Mouse (Mus musculus) forebrain, postnatal 0 days (tissue): ENCODE data around the gene Cttnbp2. TPM values are rescaled to one million over a fixed set of nuclear protein-coding genes. Genes with fewer than 3 reads are reported as not detected.

Experiments
- ATAC-seq: fragments of 200-750 bp; cut with Nextera tagmentation; 2 replicates; pipeline ENCODE4 v1.8.0; 2017; ENCODE audit warnings: mild to moderate bottlenecking, moderate library complexity
- DNase-seq: peaks from one replicate; pipeline ENCODE4 v3.0.0-alpha.2; 2015
- H3K27ac ChIP-seq: fragments of 300-500 bp; sonication (generic); 2 replicates; pipeline ENCODE4 v1.5.1; 2014; ENCODE audit warnings: low read depth, mild to moderate bottlenecking, antibody characterized with exemption, low read length, moderate library complexity, mixed read lengths
- H3K27me3 ChIP-seq: fragments of 300-500 bp; sonication (generic); 2 replicates; pipeline ENCODE4 v1.6.1; 2014; ENCODE audit warnings: mild to moderate bottlenecking, low read length, mixed read lengths; ENCODE audit not compliant: insufficient read depth
- H3K36me3 ChIP-seq: fragments of 300-500 bp; sonication (generic); 2 replicates; pipeline ENCODE4 v1.6.1; 2014; ENCODE audit warnings: mild to moderate bottlenecking, moderate library complexity; ENCODE audit not compliant: insufficient read depth
- H3K4me1 ChIP-seq: fragments of 300-500 bp; sonication (generic); 2 replicates; pipeline ENCODE4 v1.6.1; 2014; ENCODE audit warnings: antibody characterized with exemption; ENCODE audit not compliant: insufficient read depth
- H3K4me2 ChIP-seq: fragments of 300-500 bp; sonication (generic); 2 replicates; pipeline ENCODE4 v1.6.1; 2014; ENCODE audit warnings: low read depth, mild to moderate bottlenecking, moderate library complexity
- H3K4me3 ChIP-seq: fragments of 300-500 bp; sonication (generic); 2 replicates; pipeline ENCODE4 v1.5.1; 2014; ENCODE audit warnings: low read depth, low read length, mixed read lengths
- H3K9ac ChIP-seq: fragments of 300-500 bp; sonication (generic); 2 replicates; pipeline ENCODE4 v1.6.1; 2014; ENCODE audit warnings: mild to moderate bottlenecking
- H3K9me3 ChIP-seq: fragments of 300-500 bp; sonication (generic); 2 replicates; pipeline ENCODE4 v1.6.1; 2016; ENCODE audit warnings: low read length
- CTCF ChIP-seq: sonication (generic); IDR thresholded peaks from 2 replicates; pipeline ENCODE4 v1.5.1; 2016; ENCODE audit warnings: antibody characterized with exemption, control low read depth, low read depth
- WGBS: fragments of 180-500 bp; shearing (Covaris S2); extraction: QIAGEN DNeasy Blood & Tissue Kit; methylation state at CpG from one replicate; pipeline ENCODE4 v1.1.7; 2014; 5-methylcytosine and 5-hydroxymethylcytosine counted together
- microRNA-seq, 2 experiments: library from miRNA; unstranded; fragments of <30 nt; microRNA quantifications; one replicate each; pipeline ENCODE4; 2016
- polyA plus RNA-seq: library from polyadenylated mRNA; unstranded; fragments of >200 nt; fragmentation: Nextera tagmentation; extraction: Ambion mirVana; gene quantifications from 2 replicates; pipeline ENCODE4 v1.2.1, GENCODE M21; 2015
- total RNA-seq: library from RNA; depleted of rRNA; stranded (reverse); fragments of >200 nt; gene quantifications from 2 replicates; pipeline ENCODE4 v1.2.3, GENCODE M21; 2014

Cttnbp2 gene
- total and polyA plus RNA-seq, 2 experiments from 2014 or later, result 43.5 to 45.6 TPM

DNA sequence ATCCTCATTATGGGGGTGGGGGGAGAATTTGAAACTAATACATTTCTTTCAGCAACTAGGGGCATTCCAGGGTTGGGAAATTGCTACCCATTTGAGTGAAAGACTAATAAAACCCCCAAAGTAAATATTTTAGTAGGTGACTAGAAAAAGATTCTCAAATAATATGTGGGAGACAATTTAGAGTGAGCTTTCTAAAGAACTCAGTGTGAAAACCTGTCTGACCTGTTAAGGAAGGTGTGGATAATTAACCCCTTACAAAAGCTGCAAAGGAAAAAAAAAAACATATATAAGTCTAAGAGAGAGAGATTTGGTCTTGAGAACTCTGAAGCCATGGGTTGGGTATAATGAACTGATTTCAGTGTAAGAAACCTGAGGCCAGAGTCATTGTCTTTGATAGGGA, 176.3 kb downstream of the Cttnbp2 start:
- no peak overlapping the region for H3K9ac ChIP-seq
- no peak for TF ChIP-seq CTCF
- no peak for DNase-seq

DNA sequence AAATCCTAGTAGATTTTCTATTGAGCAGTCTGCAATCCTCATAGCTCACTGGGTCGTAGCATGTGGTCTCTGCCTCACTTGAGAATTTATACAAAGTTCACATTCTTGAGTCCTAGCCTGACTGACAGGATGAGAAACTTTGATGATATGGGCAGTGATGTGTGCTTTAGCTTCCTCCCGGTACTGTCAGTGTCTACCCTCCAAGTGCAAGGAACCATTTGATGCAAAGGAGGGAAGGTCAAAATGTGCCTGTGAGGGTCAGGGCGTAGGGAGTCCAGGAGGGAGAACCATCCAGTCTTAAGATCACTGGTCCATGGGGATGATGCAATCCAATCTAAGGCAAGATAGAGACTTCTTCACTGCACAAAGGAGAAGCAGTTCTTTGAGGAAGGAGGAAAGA, 179.2 kb downstream of the Cttnbp2 start:
- Histone ChIP-seq H3K4me3 (no peak overlapping the region), H3K27me3 (no peaks in the 10 kb centered on the region), H3K9ac (no peak overlapping the region), H3K9me3 (no peaks in the 10 kb centered on the region), H3K27ac (no peak overlapping the region), H3K4me1 (no peaks in the 10 kb centered on the region), H3K4me2 (no peak overlapping the region), H3K36me3 (no peaks in the 10 kb centered on the region)
- WGBS, result 84% methylated on average over 3 of the region's 3 CpGs
- no peak for DNase-seq
- no peak for ATAC-seq
- no peak for TF ChIP-seq CTCF

More for the DNA sequence above, 176.3 kb downstream of the Cttnbp2 start:
- H3K4me2 ChIP-seq, result no peak overlapping the region
- no peaks in the 10 kb centered on the region for H3K36me3 ChIP-seq
- H3K4me3 ChIP-seq, result no peak overlapping the region
- H3K27ac ChIP-seq, result no peak overlapping the region
- no peaks in the 10 kb centered on the region for H3K9me3 ChIP-seq
- ATAC-seq, result no peak
- H3K27me3 ChIP-seq, result no peaks in the 10 kb centered on the region
- H3K4me1 ChIP-seq, result no peaks in the 10 kb centered on the region

DNA sequence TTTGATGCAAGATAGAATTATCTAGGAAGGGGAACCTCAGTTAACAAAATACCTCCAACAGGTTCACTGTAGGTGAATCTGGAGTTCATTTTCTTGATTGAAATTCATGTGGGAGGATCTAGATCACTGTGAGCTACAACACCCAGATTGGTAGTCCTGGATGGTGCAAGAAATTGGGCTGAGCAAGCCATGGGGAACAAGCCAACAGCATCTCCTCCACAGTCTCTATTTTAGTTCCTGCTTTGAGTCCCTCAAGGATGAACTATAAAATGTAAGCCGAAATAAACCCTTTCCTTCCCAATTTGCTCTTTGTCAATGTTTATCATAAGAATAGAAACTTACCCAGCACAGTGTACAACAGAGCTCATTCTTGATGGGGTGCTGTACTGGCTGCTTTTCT, 191.7 kb downstream of the Cttnbp2 start:
- Histone ChIP-seq H3K36me3 (no peaks in the 10 kb centered on the region), H3K9me3 (no peaks in the 10 kb centered on the region), H3K4me3 (no peak overlapping the region), H3K4me1 (no peaks in the 10 kb centered on the region), H3K27ac (no peak overlapping the region), H3K9ac (no peak overlapping the region), H3K4me2 (no peak overlapping the region), H3K27me3 (no peaks in the 10 kb centered on the region)
- DNase-seq (no peak), ATAC-seq (no peak)
- TF ChIP-seq CTCF, result no peak
- WGBS, result 81% methylated on average over 1 of the region's 1 CpGs

Small RNAs within 50 kb of the gene (microRNA-seq; reads per million reads assigned to microRNA genes)
- gene Gm26233, result 0 reads per million in 2 experiments
